Mouse (Mus musculus): Measurements from ENCODE around the gene Gm21976. TPM values are rescaled to one million over a fixed set of nuclear protein-coding genes. Genes with fewer than 3 reads are reported as not detected.

Gm21976 gene
- not detected in 2 replicates for polyA plus RNA-seq (2012; rRNA removed; ENCODE audit: low replicate concordance)

GRCm38 (mm10) chr13:98279686-98280085, at the start of gene Gm21976:
Gm21976 (plus strand) TSS chr13:98279887.

GRCm38 (mm10) chr13:98262636-98263457, 16.8 kb upstream of the Gm21976 start, which contains the start of the genes Utp15 and Ankra2:
Utp15 (minus strand) TSS chr13:98263041.
Ankra2 (plus strand) TSS chr13:98263074.

GRCm38 (mm10) chr13:98316480-98317245, 37.0 kb downstream of the Gm21976 start, which contains the start of gene Btf3:
Btf3 (minus strand) TSS chr13:98317006.

GRCm38 (mm10) chr13:98354090-98354801, 74.6 kb downstream of the Gm21976 start, which contains the start of gene Foxd1:
Foxd1 (plus strand) TSS chr13:98354242.

Other genes starting within 250 kb of the Gm21976 start
- gene Arhgef28, start 73.4 kb upstream of the Gm21976 start, polyA plus RNA-seq (2012; rRNA removed; ENCODE audit: low replicate concordance) = 9.1 and 15.0 TPM in 2 replicates
- gene Utp15, start 16.8 kb upstream of the Gm21976 start, polyA plus RNA-seq (2012; rRNA removed; ENCODE audit: low replicate concordance) = 4.4 and 11.5 TPM in 2 replicates
- gene Ankra2, start 16.8 kb upstream of the Gm21976 start, polyA plus RNA-seq (2012; rRNA removed; ENCODE audit: low replicate concordance) = 11.1 and 17.0 TPM in 2 replicates
- gene Btf3, start 37.1 kb downstream of the Gm21976 start, polyA plus RNA-seq (2012; rRNA removed; ENCODE audit: low replicate concordance) = 157 and 259 TPM in 2 replicates
- gene Foxd1, start 74.4 kb downstream of the Gm21976 start, polyA plus RNA-seq (2012; rRNA removed; ENCODE audit: low replicate concordance) = not detected in 2 replicates
- 2.1 and 2.4 TPM in 2 replicates for gene Gm10320, start 212.1 kb downstream of the Gm21976 start, polyA plus RNA-seq (2012; rRNA removed; ENCODE audit: low replicate concordance)

Data from subcutaneous adipose tissue, adult 2 months (tissue).